In the genomic region with DNA sequence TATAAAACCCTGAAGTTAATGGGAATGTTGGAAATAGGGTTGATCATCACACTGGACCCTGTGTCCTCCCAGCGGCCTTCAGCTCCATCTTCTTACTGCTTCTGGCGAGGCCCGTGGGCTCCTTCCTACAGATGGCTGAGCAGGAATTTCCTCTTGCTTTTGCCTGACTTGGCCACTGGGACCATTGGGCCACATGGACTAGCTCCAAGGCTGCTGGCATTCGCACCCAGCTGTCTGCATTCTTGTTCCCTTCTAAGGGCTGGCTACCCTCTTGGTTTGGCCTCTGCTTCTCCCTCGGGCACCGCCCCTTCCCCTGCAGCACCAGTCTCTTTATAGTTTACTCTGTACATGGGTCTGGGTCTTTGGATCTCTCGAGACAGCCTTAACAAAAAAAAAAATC, we compare ENCODE assay signal across 11 mouse cellular contexts. TPM values are rescaled to one million over a fixed set of nuclear protein-coding genes. Genes with fewer than 3 reads are reported as not detected.
DNase-seq lines count a peak whose midpoint lies in the region; ATAC-seq lines count a peak whose summit lies in the region.
"Had no signal": no experiment of that assay in that cellular context is flagged by ENCODE, and none has a peak within 500 bp of the region (broad histone marks: within the 10 kb centered on the region; RNA-seq: fewer than 3 reads in every experiment).

No protein-coding gene starts in this region.

- DNase-seq in adrenal gland, adult (ENCODE audit: inconsistent age in 2 of 2, low spot score in 1 of 2), result peak; percentile 18 to 63
- no peak for DNase-seq in adrenal gland, postnatal 4 days (ENCODE audit: low spot score in 2 of 2)
- peak; percentile 76 for DNase-seq in left cerebral cortex, postnatal 4 days
- DNase-seq in left cerebral cortex, postnatal 36 days (ENCODE audit: low spot score in 2 of 2), result no peak
- peak; percentile 32 to 63 for DNase-seq in gastrocnemius, adult 8-10 months (ENCODE audit: low spot score in 2 of 2)
- peak; percentile 30 for DNase-seq in kidney, postnatal 10 days
- no peak for DNase-seq in T-cell, adult 2 months (ENCODE audit: low spot score)
- DNase-seq: right cerebral cortex, postnatal 14 days; thymus, adult 2 months had no signal

- intact Hi-C loops in left cerebral cortex, postnatal 4 days (cut with DNase I), result no loop called here
- intact Hi-C loops in left cerebral cortex, postnatal 36 days (cut with DNase I), result no loop called here

- ATAC-seq in granulocyte monocyte progenitor cell, adult 5-6 weeks (replicated peaks; ENCODE audit: poor library complexity, severe bottlenecking), result no peak
- ATAC-seq: forebrain, embryonic 16.5 days had no signal

RNA-seq across cellular contexts. Expression of gene Mmd, which starts 26.4 kb away (rescaled TPM):
- total RNA-seq in adrenal gland, postnatal 4 days (2021), result 10 to 100 TPM; 40.5 to 44.0 TPM
- total RNA-seq in left cerebral cortex, postnatal 4 days (2021), result 100 to 1,000 TPM; 189 to 209 TPM
- 100 to 1,000 TPM; 215 to 239 TPM for total RNA-seq in left cerebral cortex, postnatal 36 days (2021)
- 10 to 100 TPM in 2 of 4 experiments, 1 to 10 TPM in 2; 9.3 to 20.4 (median 12.4) TPM for total RNA-seq in gastrocnemius, adult 8-10 months (2022)
- 14.0 and 17.9 TPM in 2 replicates for total RNA-seq in granulocyte monocyte progenitor cell, adult 5-6 weeks (2014; fragmentation: Nextera tagmentation)
- 10.6 and 21.5 TPM in 2 replicates for total RNA-seq in granulocyte monocyte progenitor cell, adult 5-6 weeks (2017)

Comparison
In these comparisons a context has a peak if more than half of its experiments do, and no peak if none do; other contexts are left out.
1. DNase-seq: peak in adrenal gland, adult (2 of 2), left cerebral cortex, postnatal 4 days (single experiment), gastrocnemius, adult 8-10 months (2 of 2) and kidney, postnatal 10 days (single experiment); none in adrenal gland, postnatal 4 days (0 of 2), left cerebral cortex, postnatal 36 days (0 of 2) and T-cell, adult 2 months (single experiment).
2. RNA of gene Mmd, which starts 26.4 kb away (total RNA-seq): 215 to 239 TPM in left cerebral cortex, postnatal 36 days and 189 to 209 TPM in left cerebral cortex, postnatal 4 days; 40.5 to 44.0 TPM in adrenal gland, postnatal 4 days, 9.3 to 20.4 TPM in gastrocnemius, adult 8-10 months and 10.6 to 21.5 TPM in granulocyte monocyte progenitor cell, adult 5-6 weeks; every median in the first group is over 4 times any median in the second.